Mouse (Mus musculus): ENCODE results near the gene Ipmk.
A peak's percentile ranks its signal among the peaks of the same experiment; 100 is the strongest.

DNA sequence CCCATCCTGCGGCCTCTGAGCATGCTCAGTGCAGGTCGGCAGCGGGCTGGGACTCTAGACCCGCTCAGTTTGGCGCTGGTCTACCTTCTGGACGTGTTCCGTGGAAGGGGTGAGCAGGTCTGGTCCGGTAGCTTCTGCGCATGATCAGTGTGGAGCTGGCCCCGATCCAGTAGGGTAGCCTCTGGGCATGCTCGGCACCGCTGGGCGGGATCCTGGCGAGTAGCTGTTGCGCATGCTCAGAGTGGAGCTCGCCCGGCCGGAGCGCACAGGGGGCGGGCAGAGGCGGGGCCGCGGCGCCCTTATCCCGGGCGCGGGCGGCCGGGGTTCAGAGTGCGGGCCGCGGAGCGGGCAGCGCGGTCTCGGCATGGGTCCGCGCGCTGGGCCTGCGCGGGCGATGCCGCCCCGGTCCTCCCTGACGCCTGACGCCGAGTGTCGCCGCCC, at the start of gene Ipmk:
- peak; percentile 77 for TF ChIP-seq POLR2A (IDR thresholded peaks at IDR 0.05; ENCODE audit: borderline replicate concordance, insufficient read depth, low read length)
- no peak for TF ChIP-seq CTCF (IDR thresholded peaks at IDR 0.05; ENCODE audit: borderline replicate concordance, insufficient read depth, low read depth, low read length)

All from cerebellum, adult 2 months (tissue).